Mouse (Mus musculus): ENCODE results near the gene Gm10282. TPM values are rescaled to one million over a fixed set of nuclear protein-coding genes. Genes with fewer than 3 reads are reported as not detected.

Gene Gm10282
- polyA plus RNA-seq (2012; ENCODE audit: insufficient read depth, insufficient read length, missing spikeins): not detected in 2 replicates

DNA sequence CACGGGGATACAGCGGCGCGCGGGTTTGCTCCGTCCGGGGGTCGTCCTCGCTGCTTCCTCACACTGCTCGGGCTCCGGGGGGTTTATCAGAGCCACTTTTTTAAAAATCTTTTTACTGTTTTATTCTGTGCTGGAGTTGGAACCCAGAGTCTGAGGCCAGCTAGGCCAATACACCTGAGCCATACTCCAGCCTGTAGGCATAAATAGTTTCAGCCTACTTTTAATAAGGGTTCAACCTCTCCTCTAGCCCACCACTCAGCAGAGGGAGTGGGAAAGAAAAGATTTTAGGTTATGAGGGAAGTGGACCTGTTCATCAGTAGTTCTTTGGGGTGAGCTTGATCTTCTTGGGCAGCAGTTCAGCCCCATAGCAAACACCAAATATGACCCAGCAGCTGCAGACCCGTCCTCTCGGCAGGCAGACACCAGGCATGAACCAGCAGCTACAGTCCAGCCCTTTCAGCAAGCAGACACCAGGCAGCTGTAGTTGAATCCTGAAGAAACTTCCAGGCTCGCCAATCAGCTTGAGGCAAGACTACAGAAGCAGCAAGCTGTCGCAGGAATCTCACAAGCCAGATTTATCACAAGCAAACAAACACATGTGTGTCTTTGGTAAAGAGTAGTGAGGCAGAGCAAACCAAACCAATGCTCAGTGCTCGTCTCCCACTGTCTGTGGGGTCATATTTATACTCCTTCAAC lies at the start of gene Gm10282:
Gm10282 (minus strand) TSS at position 51 of the 696 bp plus-strand sequence.
- Histone ChIP-seq H3K4me1 (ENCODE audit: control insufficient read depth, insufficient read depth, insufficient read length, low read length) (peaks cover 21% of the 10 kb centered on the region), H3K27ac (replicated peaks; ENCODE audit: low read depth, low read length) (no peak within 1 kb of the TSS), H3K4me3 (ENCODE audit: insufficient read depth, low read depth, low read length) (no peak within 1 kb of the TSS)

DNA sequence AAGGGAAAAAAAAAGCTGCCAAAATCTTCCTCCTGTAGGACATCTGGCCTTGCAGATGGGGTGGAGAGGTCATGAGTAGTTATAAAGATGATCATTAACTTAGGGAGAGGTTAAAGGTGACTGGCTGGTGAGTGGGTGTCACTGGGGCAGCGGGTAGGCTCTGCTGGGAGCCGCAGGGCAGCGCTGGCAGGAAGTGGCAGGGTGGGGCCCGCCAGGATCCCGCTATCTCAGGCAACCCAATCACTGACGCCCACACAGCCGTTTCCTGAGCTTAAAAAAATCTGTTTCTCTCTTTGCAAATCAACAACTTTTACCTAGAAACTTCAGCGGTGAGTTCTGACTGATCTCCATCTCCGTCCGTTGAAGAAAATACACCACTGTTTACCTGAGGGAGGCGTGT lies 49.2 kb upstream of the Gm10282 start:
- H3K27ac ChIP-seq (replicated peaks; ENCODE audit: low read depth, low read length): peak overlapping the region; percentile 82
- no peak overlapping the region for H3K4me3 ChIP-seq (ENCODE audit: insufficient read depth, low read depth, low read length)
- peaks cover 35% of the 10 kb centered on the region for H3K4me1 ChIP-seq (ENCODE audit: control insufficient read depth, insufficient read depth, insufficient read length, low read length)

DNA sequence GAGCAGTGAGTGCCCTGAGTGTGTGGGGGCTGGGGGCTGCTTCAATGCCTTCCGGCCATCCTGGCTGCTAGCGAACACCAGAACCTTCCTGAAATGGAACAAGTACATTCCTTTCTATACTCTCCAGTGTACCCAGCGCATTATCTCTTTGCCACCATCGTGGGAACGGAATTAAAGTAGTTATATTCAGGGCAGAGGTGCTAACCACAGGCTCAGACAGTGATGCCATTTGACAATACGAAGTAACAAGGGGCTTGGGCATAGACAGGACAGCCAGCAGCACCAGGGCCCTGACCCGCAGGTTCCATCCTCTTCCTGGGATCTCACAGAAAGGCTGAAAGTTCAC lies 48.6 kb upstream of the Gm10282 start:
- Histone ChIP-seq H3K4me1 (ENCODE audit: control insufficient read depth, insufficient read depth, insufficient read length, low read length) (peaks cover 35% of the 10 kb centered on the region), H3K27ac (replicated peaks; ENCODE audit: low read depth, low read length) (peak overlapping the region; percentile 82), H3K4me3 (ENCODE audit: insufficient read depth, low read depth, low read length) (no peak overlapping the region)

DNA sequence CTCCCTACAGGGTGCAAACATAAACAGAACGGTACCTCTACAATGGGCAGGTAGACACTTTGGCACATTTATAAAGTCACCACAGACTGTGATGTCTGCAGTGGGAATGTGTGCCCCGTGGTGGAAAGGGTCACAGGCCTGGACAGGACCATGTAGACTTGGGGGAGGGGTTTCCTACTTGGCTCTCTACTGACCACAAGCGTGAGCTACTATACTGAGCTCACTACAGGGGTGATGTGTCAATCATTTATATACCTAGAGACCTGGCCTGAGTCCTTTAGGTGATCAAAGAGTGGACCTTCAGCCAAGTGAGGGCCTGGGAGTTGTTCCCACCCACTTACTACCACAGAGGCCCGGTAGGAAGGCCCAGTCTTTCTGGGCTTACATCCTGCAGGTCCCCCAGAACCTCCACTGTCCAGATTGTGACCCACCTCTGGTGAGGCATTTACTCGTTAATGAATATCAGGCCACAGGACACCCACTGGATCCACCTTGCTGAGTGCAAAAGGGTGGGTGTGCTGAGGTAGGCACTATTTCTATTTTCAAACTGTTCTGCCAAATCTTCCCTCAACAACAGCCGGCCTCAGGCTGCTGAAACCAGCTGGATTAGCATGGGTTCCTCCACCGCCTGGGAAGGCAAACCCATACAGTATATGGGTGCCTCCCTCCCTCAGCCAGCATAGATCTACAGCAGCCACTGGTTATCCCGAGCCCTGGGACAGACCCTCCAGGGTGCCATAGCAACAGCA lies 48.1 kb upstream of the Gm10282 start:
- peak overlapping the region; percentile 82 for H3K27ac ChIP-seq (replicated peaks; ENCODE audit: low read depth, low read length)
- peaks cover 35% of the 10 kb centered on the region for H3K4me1 ChIP-seq (ENCODE audit: control insufficient read depth, insufficient read depth, insufficient read length, low read length)
- no peak overlapping the region for H3K4me3 ChIP-seq (ENCODE audit: insufficient read depth, low read depth, low read length)

DNA sequence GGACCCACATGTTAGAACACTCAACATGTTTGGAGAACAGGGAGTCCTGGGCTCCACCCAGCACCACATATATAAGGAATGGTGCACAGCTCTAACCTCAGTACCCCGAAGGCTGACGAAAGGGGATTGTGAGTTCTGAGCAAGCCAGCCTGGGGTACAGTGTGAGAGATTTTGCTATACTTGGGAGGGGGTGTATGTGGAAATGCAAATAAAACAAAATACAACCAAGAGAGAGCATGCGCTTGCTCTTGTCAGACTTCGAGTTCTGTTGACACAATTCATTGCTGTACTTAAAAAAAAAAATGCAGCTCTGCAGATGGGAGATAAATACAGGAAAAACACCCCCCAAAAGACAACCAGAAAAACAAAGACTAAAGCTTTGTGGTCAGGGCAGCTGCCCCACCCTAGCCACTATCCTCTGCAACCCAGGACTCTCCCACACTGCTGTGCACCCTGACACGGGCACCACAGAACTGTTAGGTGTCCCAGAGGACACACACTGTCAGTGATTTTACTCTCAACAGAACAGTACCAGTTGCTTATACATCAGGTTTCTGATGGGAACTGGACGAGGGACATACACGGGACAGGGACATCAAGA lies 46.4 kb upstream of the Gm10282 start:
- Histone ChIP-seq H3K4me1 (ENCODE audit: control insufficient read depth, insufficient read depth, insufficient read length, low read length) (peaks cover 35% of the 10 kb centered on the region), H3K4me3 (ENCODE audit: insufficient read depth, low read depth, low read length) (no peak overlapping the region), H3K27ac (replicated peaks; ENCODE audit: low read depth, low read length) (no peak overlapping the region)

DNA sequence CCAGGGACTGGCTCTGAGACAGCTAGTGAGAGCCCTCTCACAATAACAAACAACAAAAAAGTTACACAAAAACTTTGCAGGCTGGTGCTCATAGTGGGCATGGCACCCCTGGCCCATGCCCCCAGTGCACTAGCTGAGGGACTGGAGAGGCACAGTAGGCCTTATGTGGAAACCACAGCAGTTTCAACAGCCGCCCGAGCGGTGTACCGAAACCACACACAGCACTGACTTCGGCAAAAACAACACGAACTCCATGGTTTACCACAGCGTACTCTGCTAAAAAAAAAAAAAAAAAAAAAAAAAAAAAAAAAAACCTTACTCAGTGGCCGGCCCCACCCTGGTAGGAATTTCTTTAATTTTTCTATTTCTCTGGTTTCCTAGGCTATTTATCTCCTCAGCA lies 45.7 kb upstream of the Gm10282 start:
- Histone ChIP-seq H3K4me1 (ENCODE audit: control insufficient read depth, insufficient read depth, insufficient read length, low read length) (peaks cover 35% of the 10 kb centered on the region), H3K4me3 (ENCODE audit: insufficient read depth, low read depth, low read length) (no peak overlapping the region), H3K27ac (replicated peaks; ENCODE audit: low read depth, low read length) (peak overlapping the region; percentile 36; the same call in 1 of the 2 replicates)

DNA sequence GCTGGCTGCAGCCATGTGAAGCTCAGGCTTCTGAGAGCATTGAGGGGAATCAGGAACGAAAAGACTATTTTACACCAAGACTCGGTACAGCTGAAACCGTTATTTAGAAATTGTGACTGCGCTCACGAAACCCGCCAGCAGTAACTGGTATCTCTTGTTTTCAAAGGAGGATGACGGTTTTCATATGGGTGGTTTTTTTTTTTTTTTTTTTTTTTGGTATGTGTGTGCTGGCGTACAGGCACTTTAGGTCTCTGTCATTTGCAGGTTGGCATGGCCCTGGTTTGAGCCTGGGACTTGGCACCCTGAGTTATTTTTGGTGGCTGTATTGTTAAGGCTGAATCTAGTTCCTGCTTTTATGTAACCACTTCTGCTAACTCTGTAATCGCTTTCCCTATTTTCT lies 44.8 kb upstream of the Gm10282 start:
- Histone ChIP-seq H3K27ac (replicated peaks; ENCODE audit: low read depth, low read length) (0 out of 2 replicates have a peak overlapping the region, but pooled peaks have one; percentile 16), H3K4me1 (ENCODE audit: control insufficient read depth, insufficient read depth, insufficient read length, low read length) (peaks cover 29% of the 10 kb centered on the region), H3K4me3 (ENCODE audit: insufficient read depth, low read depth, low read length) (no peak overlapping the region)

DNA sequence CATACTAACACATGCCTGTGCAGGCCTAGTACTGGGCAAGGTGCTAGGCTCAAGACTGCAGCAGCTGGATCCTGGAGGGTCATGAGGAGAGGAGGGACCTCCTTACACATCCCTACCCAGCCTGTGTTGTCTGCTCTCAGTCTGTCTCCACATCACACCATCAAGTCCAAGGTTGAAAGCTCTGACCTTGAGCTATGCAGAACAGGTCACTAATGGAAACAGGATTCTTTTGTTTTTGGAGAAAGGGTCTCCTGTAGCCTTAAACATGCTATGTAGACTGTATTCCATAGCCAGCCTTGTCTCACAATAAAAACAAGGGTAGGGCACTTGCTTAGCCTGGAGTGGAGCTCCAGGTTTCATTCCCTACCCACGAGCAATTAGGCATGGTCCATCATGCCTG lies 43.9 kb upstream of the Gm10282 start:
- H3K4me3 ChIP-seq (ENCODE audit: insufficient read depth, low read depth, low read length): no peak overlapping the region
- peaks cover 23% of the 10 kb centered on the region for H3K4me1 ChIP-seq (ENCODE audit: control insufficient read depth, insufficient read depth, insufficient read length, low read length)
- no peak overlapping the region for H3K27ac ChIP-seq (replicated peaks; ENCODE audit: low read depth, low read length)

DNA sequence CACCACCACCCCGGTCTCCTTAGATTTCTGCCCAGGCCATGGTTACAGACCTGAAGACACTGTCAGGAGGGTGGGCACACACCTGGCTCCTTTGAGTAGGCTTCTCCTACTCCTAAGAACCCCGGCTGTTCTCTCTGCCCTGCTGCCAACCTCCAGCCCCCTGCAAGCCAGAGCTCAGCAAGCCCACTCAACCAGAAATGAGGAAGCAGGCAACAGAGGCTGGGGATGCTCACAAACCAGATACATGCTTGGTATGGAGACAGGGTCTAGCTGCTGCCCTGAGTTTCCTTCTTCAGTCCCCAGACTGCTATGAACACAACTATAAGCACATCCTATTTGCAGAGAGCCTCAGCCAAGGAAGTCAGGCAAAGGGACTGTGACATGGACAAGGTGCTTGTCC lies 43.1 kb upstream of the Gm10282 start:
- Histone ChIP-seq H3K27ac (replicated peaks; ENCODE audit: low read depth, low read length) (no peak overlapping the region), H3K4me3 (ENCODE audit: insufficient read depth, low read depth, low read length) (no peak overlapping the region), H3K4me1 (ENCODE audit: control insufficient read depth, insufficient read depth, insufficient read length, low read length) (peaks cover 15% of the 10 kb centered on the region; the same call in 1 of the 2 replicates)

DNA sequence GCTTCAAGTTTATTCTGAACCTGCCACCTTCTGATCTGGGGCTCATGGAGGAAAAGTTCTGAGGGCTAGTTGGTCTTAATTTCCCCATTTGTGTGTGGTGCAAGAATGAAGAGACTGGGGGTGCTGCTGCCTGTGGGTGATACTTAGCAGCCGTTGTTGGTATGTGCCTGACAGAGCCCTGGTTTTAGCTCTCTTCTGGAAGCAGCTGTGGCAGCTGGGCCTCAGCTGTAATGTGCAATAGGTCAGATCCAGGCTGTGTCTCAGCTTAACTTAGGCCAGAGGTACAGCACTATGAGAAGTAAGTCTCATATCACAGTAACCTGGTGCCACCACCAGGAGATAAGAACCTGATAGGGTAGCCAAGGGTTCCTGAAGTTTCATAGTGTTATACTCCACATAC lies 42.5 kb upstream of the Gm10282 start:
- H3K27ac ChIP-seq (replicated peaks; ENCODE audit: low read depth, low read length): no peak overlapping the region
- H3K4me3 ChIP-seq (ENCODE audit: insufficient read depth, low read depth, low read length): no peak overlapping the region
- peaks cover 10% of the 10 kb centered on the region; the same call in 1 of the 2 replicates for H3K4me1 ChIP-seq (ENCODE audit: control insufficient read depth, insufficient read depth, insufficient read length, low read length)

DNA sequence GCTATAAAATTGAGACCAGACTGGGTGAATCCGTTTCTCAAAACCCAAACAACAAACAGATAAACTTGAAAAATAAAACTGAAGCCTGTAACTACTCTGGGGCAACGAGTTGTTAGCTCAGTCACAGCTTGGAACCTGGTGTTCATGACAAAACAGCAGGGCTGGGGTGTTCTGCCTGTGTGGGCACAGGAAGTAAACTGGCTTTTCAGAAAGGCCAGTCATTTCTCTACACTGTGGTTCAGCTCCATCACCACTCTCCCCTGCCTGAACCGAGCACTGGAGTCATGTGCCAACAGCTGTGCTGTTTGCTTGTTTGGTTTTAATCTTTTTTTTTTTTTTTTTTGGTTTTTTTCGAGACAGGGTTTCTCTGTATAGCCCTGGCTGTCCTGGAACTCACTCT lies 38.7 kb upstream of the Gm10282 start:
- no peak overlapping the region for H3K4me3 ChIP-seq (ENCODE audit: insufficient read depth, low read depth, low read length)
- no peak overlapping the region for H3K27ac ChIP-seq (replicated peaks; ENCODE audit: low read depth, low read length)
- H3K4me1 ChIP-seq (ENCODE audit: control insufficient read depth, insufficient read depth, insufficient read length, low read length): no peaks in the 10 kb centered on the region

DNA sequence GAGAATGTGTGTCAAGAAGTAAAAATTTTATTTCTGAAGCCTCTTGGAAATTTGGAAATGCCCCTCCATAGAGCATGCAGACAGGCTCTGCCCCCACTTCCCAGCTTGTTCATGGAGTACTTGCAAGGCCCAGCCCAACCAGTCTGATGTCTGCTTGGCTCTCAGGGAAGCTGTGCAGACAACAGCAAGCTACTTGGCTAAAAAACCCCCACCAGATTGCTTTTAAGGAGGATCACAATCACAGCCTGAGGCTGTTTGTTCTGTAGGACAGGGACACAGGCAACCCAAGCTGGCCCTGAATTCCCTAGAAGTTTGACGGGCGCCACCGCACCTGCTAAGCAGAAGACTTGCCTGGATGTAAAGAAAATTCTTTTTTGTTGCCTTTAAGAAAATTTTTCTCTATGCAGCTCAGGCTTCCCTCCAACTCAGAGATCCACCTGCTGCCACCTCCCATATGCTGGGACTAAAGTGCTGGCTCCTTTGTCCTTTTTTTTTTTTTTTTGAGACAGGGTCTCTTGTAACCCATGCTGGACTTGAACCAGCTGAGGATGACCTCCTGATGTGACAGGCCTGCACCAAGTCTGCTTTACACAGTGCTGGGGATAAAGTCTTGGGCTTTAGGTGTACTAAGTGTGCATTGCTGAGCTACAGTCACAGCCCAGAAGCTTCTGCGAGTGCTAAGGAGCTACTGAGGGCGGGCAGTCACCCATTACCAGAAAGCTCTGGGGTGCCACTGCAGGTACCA lies 37.7 kb upstream of the Gm10282 start:
- peaks cover 3% of the 10 kb centered on the region; the same call in 1 of the 2 replicates for H3K4me1 ChIP-seq (ENCODE audit: control insufficient read depth, insufficient read depth, insufficient read length, low read length)
- H3K27ac ChIP-seq (replicated peaks; ENCODE audit: low read depth, low read length): no peak overlapping the region
- no peak overlapping the region for H3K4me3 ChIP-seq (ENCODE audit: insufficient read depth, low read depth, low read length)

DNA sequence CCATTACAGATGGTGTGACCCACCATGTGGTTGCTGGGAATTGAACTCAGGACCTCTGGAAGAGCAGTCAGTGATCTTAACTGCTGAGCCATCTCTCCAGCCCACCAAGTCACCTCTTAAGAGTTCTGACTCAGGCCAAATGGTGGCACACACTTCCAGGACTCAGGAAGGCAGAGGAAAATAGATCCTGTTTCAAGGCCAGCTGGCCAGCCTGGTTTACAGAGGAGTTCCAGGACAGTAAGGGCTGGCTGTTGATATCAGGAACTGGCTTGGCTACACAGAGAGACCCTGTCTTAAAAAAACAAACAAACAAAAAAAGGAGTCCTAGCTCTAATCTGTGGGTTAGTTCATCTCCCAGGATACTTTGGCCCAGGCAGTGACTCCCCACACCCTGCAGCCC lies 32.0 kb upstream of the Gm10282 start:
- H3K4me1 ChIP-seq (ENCODE audit: control insufficient read depth, insufficient read depth, insufficient read length, low read length): peaks cover 16% of the 10 kb centered on the region; the same call in 1 of the 2 replicates
- no peak overlapping the region for H3K4me3 ChIP-seq (ENCODE audit: insufficient read depth, low read depth, low read length)
- peak overlapping the region; percentile 62 for H3K27ac ChIP-seq (replicated peaks; ENCODE audit: low read depth, low read length)

DNA sequence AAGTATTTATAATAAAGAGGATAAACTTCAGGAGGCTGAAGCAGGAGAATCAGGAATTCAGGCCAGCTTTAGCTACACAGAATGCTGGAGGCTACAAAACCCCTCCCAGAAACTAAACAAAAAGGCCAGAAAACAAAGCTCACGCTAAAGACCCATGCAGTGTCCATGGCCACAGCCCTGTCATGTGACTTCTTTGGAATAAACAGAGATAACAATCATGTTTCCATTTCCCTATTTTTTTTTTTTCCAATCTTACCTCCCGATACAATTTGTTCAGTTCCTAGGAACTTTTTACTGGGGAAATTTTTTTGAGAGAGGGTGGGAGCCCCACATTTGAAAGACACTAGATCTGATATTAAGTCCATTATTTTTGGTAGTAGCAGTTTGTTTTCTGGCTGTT lies 31.2 kb upstream of the Gm10282 start:
- peak overlapping the region; percentile 89 for H3K27ac ChIP-seq (replicated peaks; ENCODE audit: low read depth, low read length)

DNA sequence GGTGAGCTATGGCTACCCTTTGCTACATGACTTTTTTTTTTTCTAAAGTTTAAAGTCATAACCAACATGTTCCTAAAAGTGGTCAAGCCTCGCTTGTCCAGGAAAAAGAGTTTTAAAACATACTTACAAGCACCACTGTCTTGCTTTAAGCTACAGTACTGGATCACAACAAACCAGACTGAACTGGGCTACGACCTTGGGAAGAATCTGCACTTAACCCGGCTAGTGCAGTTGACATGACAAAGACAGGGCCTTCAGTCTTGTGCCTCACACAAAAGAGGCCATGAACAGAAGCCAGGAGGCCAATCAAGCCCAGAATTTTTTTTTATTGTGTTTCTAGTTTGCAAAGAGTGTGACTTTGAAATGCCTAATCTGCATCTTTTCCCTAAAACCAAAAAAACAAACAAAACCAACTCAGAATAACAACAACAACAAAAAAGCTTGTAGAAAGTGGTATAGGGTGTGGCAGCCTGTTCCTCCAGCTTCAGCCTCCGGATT lies 29.1 kb upstream of the Gm10282 start:
- H3K4me3 ChIP-seq (ENCODE audit: insufficient read depth, low read depth, low read length): no peak overlapping the region
- peaks cover 16% of the 10 kb centered on the region; the same call in 1 of the 2 replicates for H3K4me1 ChIP-seq (ENCODE audit: control insufficient read depth, insufficient read depth, insufficient read length, low read length)
- 0 out of 2 replicates have a peak overlapping the region, but pooled peaks have one; percentile 9 for H3K27ac ChIP-seq (replicated peaks; ENCODE audit: low read depth, low read length)

More for the DNA sequence above, 31.2 kb upstream of the Gm10282 start:
- Histone ChIP-seq H3K4me1 (ENCODE audit: control insufficient read depth, insufficient read depth, insufficient read length, low read length) (peaks cover 16% of the 10 kb centered on the region; the same call in 1 of the 2 replicates), H3K4me3 (ENCODE audit: insufficient read depth, low read depth, low read length) (no peak overlapping the region)
